Mouse (Mus musculus): ENCODE measurements around the gene Hoxa7.

The Hoxa7 gene

GRCm38 (mm10) chr6:52182030-52182429 lies 39.6 kb downstream of the Hoxa7 start:
- in situ Hi-C loops (cut with MseI, MboI): no loop called here

GRCm38 (mm10) chr6:52180726-52181125 lies 40.9 kb downstream of the Hoxa7 start:
- in situ Hi-C loops (cut with MseI, MboI): no loop called here

- in situ Hi-C loops (cut with MseI, MboI): no loop called here
Measured at GRCm38 (mm10) chr6:52180213-52180710, 41.4 kb downstream of the Hoxa7 start.

- in situ Hi-C loops (cut with MseI, MboI): no loop called here
Measured at GRCm38 (mm10) chr6:52179690-52180089, 42.0 kb downstream of the Hoxa7 start.

- in situ Hi-C loops (cut with MseI, MboI): no loop called here
Measured at GRCm38 (mm10) chr6:52178918-52179665, 42.6 kb downstream of the Hoxa7 start.

GRCm38 (mm10) chr6:52177806-52178205 lies 43.8 kb downstream of the Hoxa7 start:
- in situ Hi-C loops (cut with MseI, MboI): no loop called here

- in situ Hi-C loops (cut with MseI, MboI): no loop called here
Measured at GRCm38 (mm10) chr6:52177061-52177735, 44.5 kb downstream of the Hoxa7 start, which contains the start of gene 5730596B20Rik. TSS of gene 5730596B20Rik (plus strand) at chr6:52177498.

- in situ Hi-C loops (cut with MseI, MboI): no loop called here
Measured at GRCm38 (mm10) chr6:52176391-52176790, 45.3 kb downstream of the Hoxa7 start.

- in situ Hi-C loops (cut with MseI, MboI): no loop called here
Measured at GRCm38 (mm10) chr6:52175864-52176263, 45.8 kb downstream of the Hoxa7 start.

- in situ Hi-C loops (cut with MseI, MboI): no loop called here
Measured at GRCm38 (mm10) chr6:52174968-52175751, 46.5 kb downstream of the Hoxa7 start.

- in situ Hi-C loops (cut with MseI, MboI): no loop called here
Measured at GRCm38 (mm10) chr6:52173648-52174047, 48.0 kb downstream of the Hoxa7 start.

- in situ Hi-C loops (cut with MseI, MboI): no loop called here
Measured at GRCm38 (mm10) chr6:52172501-52172900, 49.2 kb downstream of the Hoxa7 start.

GRCm38 (mm10) chr6:52171938-52172337 lies 49.7 kb downstream of the Hoxa7 start:
- in situ Hi-C loops (cut with MseI, MboI): no loop called here

GRCm38 (mm10) chr6:52171331-52171730 lies 50.3 kb downstream of the Hoxa7 start:
- in situ Hi-C loops (cut with MseI, MboI): no loop called here

GRCm38 (mm10) chr6:52170898-52171223 lies 50.8 kb downstream of the Hoxa7 start:
- in situ Hi-C loops (cut with MseI, MboI): no loop called here

GRCm38 (mm10) chr6:52170166-52170897 lies 51.3 kb downstream of the Hoxa7 start:
- in situ Hi-C loops (cut with MseI, MboI): no loop called here

- in situ Hi-C loops (cut with MseI, MboI): no loop called here
Measured at GRCm38 (mm10) chr6:52169499-52170165, 52.0 kb downstream of the Hoxa7 start.

GRCm38 (mm10) chr6:52168191-52169055 lies 53.2 kb downstream of the Hoxa7 start:
- in situ Hi-C loops (cut with MseI, MboI): no loop called here

GRCm38 (mm10) chr6:52167736-52168161 lies 53.9 kb downstream of the Hoxa7 start:
- in situ Hi-C loops (cut with MseI, MboI): no loop called here

GRCm38 (mm10) chr6:52167176-52167575 lies 54.5 kb downstream of the Hoxa7 start:
- in situ Hi-C loops (cut with MseI, MboI): no loop called here
